Mouse (Mus musculus): Measurements from ENCODE around the gene Abca2.

Gene Abca2

DNA sequence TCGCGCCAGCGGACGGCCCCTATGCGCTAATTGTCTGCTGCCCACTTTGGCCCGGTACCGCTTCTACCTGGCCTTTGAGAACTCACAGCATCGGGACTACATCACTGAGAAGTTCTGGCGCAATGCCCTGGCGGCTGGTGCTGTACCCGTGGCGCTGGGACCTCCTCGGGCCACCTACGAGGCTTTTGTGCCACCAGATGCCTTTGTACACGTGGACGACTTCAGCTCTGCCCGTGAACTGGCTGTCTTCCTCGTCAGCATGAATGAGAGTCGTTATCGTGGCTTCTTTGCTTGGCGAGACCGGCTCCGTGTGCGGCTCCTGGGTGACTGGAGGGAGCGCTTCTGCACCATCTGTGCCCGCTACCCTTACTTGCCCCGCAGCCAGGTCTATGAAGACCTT is 3.0 kb upstream of the Abca2 start:
- peak; percentile 73 for DNase-seq

DNA sequence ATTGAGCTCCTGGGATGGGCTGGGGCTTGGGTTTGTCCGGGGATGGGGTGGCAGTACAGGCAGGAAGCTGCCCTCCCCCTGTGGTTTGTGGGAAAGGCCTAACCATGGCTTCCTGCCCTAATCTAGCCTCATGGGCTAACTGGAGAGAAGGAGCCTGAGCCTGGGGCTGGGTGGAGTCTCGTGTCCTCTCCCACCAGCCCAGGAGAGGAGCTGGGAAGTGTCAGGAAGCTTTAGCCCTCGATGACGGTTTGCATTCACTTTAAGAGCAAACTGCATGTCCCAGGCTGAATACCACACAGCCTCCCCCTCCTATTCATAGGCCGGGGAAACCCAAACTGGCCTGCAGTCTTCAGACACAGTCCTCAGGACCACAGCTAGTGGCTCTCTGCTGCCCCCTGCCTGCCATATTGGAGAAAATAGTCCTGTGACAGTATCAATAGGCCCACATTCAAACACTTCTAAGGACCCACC is 1.7 kb upstream of the Abca2 start:
- DNase-seq = peak; percentile 74

DNA sequence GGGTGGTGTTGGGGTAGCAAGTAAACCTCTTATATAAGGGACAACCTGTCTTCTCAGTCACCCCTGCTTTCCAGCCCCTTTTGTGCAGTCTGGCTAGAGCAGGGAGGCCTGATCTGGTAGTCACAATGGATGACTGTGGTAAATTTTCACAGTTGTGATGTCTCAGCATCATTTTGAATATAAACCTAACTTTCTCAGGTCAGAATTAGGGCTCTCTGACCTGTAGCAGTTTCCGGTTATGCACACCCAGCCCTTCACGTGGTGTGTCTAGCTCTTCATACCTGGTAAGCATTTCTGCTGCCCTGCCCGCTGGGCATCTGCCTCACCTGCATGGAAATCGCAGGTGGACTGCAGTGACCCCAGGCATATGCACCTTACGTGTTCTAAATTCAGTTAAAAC is 1.2 kb upstream of the Abca2 start:
- peak; percentile 53 for DNase-seq

- DNase-seq = peak; percentile 83
Observed at GRCm38 (mm10) chr2:25429435-25430180, 1.1 kb downstream of the Abca2 start.

- peak; percentile 76 for DNase-seq
Observed at GRCm38 (mm10) chr2:25430395-25431233, 2.1 kb downstream of the Abca2 start.

DNA sequence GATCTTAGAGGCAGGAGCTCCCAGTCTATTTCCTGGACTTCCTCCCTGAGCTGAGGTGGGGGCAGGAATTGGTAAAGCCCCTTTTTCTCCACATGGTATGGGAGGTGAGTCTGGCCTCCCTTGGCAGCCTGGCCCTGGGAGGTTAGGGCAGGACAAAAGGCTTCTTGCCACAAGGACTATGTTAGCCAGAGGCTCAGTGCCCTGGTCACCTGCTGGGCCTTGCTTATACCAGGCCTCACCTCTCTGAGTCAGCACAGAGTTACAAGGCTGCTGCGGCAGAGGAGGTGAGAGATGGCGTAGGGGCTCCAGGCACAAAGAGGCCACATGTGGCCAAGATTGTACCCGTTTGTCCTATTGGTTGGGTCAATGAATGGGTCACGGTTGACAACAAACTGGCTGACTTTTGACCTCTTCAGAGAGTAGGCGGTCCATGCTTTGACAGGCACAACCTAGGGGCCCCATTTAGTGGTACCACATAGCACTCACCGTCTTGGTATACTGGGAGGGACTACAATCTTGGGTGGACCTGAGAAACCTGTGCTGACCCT is 2.9 kb downstream of the Abca2 start:
- DNase-seq = peak; percentile 65

DNA sequence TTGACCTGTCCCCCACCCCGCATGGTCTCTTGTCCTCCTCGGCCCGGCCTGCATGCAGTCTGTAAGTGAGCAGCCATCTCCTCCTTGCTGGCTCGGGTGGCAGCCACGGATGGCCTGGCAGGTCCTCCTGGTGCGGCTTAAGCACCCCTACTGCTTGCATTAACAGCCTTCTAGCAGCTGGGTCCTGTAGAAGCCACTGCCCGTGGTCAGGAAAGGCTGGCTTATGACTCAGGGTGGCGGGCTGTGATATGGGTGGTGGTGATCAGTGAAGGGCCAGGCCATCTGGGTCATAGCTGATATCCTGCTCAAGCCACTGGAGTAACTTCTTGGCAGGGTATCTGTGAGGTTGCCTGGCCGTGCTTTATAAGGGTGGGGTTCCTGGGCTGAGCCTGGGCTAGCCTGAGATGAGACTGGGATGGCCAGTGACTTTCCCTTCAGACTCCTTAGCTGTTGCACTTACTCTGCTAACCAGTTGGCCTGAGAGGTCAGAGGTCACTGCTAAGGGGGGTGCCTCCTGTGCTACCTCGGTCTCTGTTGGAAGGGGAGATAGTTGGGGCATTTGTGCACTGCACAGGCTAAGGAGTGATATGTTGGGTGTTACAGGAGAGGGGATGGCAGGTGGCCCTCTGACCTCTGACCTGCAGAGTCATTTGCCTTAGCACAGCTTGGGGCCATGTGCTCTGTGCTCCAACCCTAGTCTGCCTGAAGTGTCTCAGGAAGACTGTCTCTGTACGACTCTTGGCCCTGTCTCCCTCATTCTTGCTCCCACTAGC is 4.0 kb downstream of the Abca2 start:
- DNase-seq = peak; percentile 69

DNA sequence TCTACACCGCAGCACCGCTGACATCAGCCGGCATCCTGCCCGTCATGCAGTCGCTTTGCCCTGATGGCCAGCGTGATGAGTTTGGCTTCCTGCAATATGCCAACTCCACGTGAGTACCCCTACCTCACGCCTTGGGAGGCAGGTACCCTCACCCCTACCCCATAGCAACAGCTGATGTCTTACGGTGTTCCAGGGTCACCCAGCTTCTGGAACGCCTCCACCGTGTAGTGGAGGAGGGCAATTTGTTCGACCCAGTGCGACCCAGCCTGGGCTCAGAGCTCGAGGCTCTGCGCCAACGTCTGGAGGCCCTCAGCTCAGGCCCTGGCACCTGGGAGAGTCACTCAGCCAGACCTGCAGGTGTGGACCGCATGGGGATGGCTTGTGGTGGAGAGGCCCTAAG is 4.6 kb downstream of the Abca2 start:
- peak; percentile 68 for DNase-seq

DNA sequence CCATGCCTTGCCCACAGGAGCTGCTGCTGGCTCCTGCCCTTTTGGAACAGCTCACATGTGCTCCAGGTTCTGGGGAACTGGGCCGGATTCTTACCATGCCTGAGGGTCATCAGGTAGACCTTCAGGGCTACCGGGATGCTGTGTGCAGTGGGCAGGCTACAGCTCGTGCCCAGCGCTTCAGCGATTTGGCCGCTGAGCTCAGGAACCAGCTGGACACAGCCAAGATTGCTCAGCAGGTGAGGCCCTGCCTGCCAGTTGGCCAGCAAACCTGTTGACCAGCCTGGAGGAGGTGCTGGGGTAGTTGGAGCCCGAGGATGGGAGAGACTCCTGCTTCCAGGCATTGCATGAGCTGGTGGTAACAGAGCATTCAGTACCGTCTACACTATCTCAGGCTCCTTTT is 5.8 kb downstream of the Abca2 start:
- peak; percentile 97 for DNase-seq

DNA sequence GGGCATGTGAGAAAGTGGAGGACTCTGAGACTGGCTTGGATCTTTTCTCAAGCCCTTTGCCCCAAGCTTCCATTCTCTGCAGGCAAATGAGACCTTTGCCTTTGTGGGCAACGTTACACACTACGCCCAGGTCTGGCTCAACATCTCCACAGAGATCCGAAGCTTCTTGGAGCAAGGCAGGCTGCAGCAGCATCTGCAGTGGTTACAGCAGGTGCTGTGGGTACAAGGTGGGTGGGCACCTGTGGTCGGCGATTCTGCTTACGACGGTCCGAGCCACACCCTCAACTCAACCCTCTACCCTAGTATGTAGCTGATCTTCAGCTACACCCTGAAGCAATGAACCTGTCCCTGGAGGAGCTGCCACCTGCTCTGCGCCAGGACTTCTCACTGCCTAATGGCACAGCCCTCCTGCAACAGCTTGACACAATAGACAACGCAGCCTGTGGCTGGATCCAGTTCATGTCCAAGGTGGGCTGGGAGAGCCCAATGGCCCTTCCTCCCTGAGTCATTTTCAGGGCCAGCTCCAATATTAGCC is 7.8 kb downstream of the Abca2 start:
- DNase-seq = peak; percentile 57

DNA sequence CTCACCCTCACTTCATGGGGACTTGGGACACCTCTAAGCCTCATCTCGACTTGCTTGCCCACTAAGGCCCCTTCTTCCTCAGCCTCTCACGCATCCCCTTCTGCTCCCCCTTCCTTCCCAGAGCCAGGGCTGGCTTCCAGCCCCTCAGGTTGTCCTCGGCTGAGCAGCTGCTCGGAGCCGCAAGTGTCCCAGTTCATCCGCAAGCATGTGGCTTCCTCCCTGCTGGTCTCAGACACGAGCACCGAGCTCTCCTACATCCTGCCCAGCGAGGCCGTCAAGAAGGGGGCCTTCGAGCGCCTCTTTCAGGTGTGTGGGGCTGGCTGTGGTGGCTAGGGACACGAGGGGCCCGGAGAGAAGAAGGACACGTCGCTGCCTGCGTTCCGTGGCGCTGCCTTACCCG is 12.6 kb downstream of the Abca2 start:
- DNase-seq = peak; percentile 61

GRCm38 (mm10) chr2:25442682-25443081 is 14.2 kb downstream of the Abca2 start:
- DNase-seq = peak; percentile 35

GRCm38 (mm10) chr2:25450853-25451647 is 22.5 kb downstream of the Abca2 start:
- no peak for DNase-seq

GRCm38 (mm10) chr2:25452951-25453350 is 24.4 kb downstream of the Abca2 start:
- no peak for DNase-seq

GRCm38 (mm10) chr2:25456205-25456953 is 27.9 kb downstream of the Abca2 start, which contains the start of gene Clic3:
Gene Clic3, plus strand, starts transcription at chr2:25456838.
- no peak for DNase-seq

DNA sequence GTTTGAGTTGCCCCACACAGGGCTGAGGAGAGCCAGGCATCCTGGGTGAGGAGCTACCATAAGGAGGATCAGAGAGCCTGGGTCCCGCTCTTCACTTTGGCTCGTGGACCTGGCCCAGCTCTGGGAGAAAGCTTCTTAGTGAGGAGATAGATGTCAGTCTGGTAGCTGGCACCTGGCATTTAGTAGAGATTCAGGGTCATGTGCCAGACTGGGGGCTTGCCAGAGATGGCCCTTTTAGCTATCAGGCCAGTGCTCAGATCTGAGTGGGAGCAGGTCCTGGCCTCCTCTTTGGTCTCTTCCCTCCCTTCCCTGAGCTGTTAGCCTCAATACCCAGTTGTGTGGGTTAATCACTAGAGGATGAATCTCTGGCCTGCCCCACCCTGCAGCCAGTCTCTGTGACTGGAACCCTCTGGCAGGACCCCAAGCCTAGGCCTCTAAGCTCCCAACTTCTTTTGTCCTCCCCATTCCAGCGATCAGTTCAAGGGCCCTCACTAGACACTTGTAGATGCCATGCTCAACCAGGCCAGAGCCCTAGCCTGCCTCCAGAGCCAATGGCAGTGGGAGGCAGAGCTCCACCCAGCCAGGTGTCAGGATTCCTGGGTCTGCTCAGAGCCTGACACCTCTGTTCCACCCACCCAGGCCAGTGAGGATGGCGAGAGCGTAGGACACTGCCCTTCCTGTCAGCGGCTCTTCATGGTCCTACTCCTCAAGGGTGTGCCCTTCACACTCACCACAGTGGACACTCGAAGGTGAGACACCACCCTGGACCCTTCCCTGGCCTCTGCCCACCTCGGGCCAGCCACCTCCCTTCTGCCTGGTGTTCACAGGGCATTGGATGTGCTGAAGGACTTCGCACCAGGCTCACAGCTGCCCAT is 28.8 kb downstream of the Abca2 start:
- peak; percentile 73 for DNase-seq

DNA sequence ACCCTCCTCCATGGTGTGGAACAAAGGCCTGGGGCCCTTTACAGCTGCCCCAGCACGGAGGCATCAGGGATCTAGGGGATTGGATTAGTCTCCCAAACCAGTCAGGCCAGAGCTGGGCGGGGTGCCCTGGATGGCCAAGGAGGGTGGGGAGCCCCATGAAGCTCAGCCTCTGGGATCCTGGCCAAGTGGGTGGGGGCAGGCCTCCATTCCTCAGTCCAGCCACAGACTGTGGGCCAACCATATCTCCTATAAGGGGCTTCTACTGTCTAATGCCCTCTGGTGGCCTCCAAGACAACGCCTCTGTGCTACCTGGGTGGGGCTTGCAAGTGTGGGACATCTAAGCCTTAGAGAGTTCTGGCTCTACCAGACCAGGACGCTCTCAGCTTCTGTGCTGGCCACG is 30.4 kb downstream of the Abca2 start:
- DNase-seq = peak; percentile 70

GRCm38 (mm10) chr2:25460135-25460534 is 31.6 kb downstream of the Abca2 start:
- DNase-seq = peak; percentile 81

- DNase-seq = peak; percentile 97
Observed at GRCm38 (mm10) chr2:25460551-25461309, 32.2 kb downstream of the Abca2 start, which contains the start of gene Paxx. Gene Paxx, minus strand, starts transcription at chr2:25461094.
